Mouse (Mus musculus): Measurements from ENCODE around the gene Rasgef1b.

Rasgef1b gene

DNA sequence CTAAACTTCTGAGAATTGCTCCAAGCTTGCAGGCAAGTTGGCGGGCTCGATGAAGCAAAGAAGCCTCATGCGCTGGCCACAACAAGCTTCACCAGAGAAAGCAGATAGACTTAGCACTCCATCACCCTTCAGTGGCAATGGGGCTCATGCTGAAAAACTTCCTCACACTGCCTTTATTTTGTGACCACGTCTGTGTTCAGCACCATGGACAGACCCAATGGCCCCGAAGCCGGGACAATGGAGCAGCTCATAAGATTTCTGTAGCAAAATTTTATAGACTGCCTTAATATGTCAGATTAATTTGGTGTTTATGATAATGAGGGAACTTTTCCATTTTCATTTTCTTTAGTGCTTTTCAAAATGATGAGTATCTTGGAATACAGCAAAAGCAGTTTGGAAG is 21.6 kb downstream of the Rasgef1b start:
- DNase-seq (ENCODE audit: low read depth, low spot score) = peak; percentile 34

DNA sequence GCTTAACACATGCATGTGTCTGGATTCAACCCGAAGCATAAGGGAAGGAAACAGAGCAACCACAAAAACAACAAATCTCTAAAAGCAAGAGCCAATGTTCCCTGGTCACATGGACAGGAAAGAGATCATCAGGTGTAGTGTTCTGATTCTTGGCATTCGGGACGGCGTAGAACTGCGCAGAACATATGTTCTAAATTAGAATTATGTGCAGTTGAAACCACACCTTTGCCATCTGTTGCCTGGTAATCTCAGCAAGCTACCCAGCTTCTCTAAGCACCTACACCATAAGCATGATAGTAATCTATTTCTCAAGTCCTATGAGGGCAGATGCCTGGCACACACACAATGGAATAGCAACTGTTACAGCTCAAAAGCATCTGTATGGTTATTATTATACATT is 27.1 kb downstream of the Rasgef1b start:
- no peak for DNase-seq (ENCODE audit: low read depth, low spot score)

DNA sequence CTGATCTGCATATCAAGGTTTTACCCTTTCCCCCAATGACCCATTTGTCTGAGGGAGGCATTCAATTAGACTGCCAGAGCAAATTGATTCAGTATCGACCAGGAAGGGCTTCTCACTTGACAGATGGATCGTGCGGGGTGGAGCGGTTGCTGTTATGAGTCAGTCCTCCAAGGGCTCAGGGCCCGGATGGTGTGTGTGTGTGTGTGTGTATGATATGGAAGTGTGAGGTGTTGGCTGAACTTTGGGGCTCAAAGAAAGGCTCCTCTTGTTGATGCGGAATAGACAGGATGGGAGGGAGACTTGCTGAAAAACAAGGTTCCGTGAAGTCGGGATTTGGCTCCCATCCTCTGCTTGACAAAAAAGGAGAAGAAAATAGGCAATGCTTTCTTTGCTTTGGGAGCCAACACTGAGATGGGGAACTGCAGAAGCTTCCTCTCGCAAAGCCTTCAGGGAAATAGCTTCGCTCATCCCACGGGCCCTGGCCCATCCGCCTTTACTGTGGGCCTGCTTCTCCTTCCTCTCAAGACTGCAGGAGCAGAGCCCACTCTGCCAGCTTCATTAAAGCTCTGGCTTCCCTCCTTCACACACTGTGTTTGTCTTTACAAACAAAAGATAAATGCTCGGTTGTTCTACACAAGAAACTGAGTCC is 34.0 kb downstream of the Rasgef1b start:
- DNase-seq (ENCODE audit: low read depth, low spot score) = no peak

DNA sequence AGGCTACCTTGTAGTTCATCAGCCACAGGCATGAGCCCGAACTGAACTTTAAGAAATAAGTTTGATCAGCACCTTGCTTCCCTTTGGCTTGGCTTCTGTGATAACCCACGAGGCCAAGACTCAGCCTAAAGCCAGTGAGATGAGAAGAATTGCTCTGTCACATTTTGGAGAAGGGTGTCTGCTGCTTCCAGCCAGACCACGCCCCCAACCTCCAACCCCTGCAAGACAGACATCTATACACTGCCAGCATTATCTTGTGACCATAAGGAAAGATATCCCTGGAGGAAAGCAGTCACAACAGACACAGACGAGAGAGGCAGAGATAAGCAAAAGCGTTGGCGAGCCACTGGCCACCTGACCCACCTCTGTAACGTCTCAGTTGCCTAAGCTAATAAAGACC is 39.0 kb downstream of the Rasgef1b start:
- DNase-seq (ENCODE audit: low read depth, low spot score) = no peak

DNA sequence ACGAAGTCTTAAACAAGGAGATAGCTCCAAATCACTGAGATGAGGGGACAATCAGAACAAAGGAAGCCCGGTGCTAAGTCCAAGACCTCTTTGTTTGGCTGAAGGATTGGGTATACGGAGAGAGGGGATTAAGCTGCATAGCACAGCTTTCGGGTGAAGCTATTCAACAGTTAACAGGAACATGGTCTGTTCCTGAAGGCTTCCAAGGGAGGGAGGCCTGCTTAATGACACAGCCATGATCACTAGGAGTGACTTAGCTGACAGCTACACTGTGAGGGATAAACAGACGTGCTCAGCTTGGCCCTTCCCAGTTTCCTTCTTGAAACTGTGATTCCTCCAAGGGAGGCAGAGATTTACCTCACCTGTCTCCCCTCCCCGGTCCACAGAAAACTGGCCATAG is 41.0 kb downstream of the Rasgef1b start:
- no peak for DNase-seq (ENCODE audit: low read depth, low spot score)

DNA sequence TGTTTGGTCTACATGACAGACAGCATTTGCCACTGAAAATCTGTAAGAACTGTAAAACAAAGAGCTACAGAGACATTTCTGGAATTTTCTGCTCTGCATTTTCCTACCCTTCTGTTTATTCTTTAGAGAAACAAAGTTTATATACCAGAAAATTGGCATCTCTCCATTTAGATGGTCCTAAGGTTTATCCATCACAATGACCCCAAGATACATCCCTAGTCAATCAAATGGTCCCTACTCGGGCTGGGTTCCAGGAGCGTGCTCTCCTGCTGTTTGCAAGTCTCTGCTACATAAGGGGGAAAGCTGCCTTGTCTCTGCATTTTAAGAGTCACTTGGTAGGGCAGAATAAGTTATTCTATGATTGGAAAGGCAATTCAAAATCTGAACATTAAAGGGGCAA is 44.8 kb downstream of the Rasgef1b start:
- DNase-seq (ENCODE audit: low read depth, low spot score) = no peak

DNA sequence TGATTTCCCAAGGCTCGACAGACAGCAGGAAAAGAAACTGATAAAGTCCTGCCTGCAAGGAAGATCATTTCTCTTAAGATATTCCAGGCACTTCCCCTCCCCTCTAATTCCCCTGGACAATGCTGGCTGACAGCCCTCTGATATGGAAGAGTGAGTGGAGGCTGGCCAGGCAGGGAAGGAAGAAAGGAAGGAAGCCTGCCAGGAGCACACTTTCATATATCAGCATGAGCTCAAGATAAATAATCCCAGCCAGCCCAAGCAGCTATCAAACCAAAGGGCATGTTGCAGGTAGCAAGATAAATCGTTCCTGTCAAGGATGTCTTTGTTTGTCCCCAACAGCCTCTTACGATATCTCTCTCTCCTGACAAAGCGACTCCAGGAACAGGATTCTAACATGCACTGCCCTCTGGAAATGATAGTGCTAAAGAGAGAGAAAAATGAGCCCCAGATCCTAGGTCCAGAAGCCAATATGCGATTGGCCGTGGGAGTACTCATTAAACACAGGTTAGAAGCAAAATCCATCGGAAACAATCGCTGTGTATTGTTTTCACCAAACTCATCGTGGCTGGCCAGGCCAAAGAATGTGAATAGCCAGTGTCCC is 58.8 kb downstream of the Rasgef1b start:
- DNase-seq (ENCODE audit: low read depth, low spot score) = no peak

DNA sequence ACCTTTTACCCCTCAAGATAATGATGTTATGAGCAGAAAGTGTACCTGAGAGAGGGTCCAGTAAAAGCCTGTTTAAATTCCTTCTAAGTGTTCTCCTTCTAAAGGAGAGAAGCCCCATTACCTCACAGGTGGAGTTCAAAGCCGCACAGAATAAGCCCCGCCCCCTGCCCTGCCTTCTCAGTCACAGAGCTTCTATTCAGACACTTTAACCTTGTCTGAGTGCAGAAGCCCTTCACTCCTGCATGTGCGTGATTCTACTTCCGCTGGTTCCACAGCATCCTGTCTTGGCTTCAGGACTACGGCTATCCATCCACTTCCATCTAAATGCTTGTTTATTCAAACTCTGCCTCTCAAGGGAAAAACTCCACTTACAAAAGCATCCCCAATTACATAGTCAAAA is 72.8 kb downstream of the Rasgef1b start:
- DNase-seq (ENCODE audit: low read depth, low spot score) = peak; percentile 42

DNA sequence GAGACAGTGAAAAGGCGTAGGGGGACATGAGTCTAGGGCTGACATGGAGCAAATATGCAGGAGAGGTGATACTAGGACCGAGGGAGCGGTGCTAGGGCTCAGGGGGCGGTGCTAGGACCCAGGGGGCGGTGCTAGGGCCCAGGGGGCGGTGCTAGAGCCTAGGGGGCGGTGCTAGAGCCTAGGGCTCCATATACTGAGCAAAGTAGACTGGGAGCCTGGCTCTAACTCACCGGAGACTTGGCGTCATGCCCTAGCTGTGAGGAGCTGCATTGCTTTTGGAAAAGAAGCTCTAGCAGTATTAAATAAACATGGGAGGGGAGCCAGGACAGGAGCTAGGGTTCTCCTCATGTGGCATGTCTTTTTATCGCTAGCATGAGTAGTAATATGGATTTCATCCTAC is 75.9 kb downstream of the Rasgef1b start:
- DNase-seq (ENCODE audit: low read depth, low spot score) = peak; percentile 59

DNA sequence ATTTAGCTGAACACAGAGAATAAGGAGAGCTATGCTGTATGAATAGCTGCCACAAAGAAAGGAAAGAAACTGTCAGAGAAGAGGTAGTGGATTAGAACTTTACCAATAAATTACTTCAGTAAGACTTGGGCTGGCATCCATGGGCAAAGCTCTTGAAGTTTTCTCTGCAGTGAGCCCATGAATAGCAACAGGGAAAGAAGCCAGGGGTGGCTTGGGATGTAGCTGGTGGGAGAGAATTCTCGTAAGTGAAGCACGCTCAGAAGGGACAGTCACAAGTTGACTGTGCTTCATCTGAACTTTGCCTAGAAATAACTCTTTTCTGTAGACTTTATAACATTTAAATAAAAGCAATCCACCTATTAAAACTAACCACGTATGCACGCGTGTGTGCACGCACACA is 87.5 kb downstream of the Rasgef1b start:
- no peak for DNase-seq (ENCODE audit: low read depth, low spot score)

DNA sequence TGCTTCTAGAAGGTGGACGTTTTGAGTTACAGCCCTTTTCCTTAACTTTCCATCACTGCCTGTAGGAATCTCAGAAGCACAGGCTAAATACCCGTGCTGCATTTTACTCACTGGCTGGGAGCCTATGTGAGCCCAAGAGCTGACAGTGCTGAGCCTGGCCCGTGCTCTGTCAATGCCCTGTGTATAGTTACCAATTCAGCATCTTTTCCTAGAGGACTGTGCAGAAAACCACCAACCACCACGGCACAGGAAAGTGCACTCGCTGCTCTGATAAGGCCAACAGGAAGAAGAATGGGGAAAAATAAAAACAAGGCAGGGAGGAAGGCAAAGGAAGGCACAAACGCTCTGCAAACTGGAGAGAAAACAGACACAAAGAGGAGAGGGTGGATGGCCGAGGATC is 92.3 kb downstream of the Rasgef1b start:
- DNase-seq (ENCODE audit: low read depth, low spot score) = no peak

DNA sequence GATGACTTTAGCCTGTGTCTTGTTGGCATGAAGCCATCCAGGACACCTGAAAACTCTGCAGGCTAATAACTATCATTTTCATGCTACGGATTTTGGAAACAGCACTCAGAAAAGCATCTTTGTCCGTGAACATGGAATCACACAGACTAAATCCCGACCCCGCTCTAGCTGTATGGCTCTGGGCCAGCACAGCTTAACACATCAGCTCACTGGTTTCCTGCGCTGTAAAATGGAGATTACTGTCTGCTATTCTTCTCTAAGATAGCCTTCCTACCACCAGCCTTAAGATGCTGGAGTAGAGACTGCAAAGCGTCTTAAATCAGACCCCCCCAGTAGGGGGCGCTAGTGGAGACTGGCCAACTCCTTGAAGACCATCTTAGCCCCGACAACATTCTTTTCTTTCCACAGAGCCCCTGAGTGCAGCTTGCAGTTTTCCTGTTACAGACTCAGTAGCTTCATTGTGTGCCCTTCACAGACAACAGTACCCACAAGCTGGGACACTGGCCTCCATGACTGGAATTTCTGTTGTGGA is 94.8 kb downstream of the Rasgef1b start:
- peak; percentile 39 for DNase-seq (ENCODE audit: low read depth, low spot score)

DNA sequence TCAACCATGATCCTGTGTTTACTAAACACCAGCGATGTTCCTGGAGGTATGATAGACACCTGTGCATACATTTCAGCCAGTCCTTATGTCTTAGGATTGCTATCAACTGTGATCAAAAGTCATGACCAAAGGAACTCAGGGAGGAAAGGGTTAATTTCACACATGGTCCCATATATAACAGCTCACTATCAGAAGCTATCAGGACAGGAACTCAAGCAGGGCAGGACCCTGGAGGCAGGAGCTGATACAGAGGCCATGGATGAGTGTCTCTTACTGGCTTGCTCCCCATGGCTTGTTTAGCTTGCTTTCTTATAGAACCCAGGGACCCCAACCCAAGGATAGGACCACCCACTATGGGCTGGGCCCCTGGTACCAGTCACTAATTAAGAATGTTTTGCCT is 95.3 kb downstream of the Rasgef1b start:
- DNase-seq (ENCODE audit: low read depth, low spot score) = no peak

DNA sequence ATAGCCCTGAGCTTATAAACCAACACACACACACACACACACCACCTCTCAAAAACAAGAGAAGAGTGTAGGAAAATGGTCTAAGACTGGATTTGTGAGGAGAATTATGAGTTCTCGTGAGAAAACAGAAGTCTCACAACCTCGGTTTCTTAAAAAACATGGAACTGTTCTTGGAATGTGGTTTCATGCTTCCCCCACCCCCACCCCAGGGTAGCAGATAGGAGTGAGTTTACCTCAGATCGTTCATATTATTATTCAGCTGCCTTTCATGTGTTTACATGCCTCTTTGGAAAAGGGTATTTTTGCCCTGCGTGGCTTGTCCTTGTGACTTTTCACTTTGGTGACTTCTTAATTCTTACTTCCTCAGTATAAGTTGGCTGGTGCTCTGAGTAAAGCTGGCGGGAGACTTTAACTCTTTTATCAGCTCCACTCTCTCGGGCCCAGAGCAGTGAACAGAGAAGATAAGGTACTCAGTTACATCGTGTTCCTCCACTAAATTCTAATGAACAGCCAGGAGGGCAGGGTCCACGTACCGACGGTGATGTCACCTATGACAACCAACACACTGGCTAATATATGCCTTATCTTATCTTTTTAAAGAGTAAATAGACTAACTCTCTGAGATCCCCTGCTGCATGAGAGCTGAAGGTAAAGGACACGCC is 96.1 kb downstream of the Rasgef1b start:
- no peak for DNase-seq (ENCODE audit: low read depth, low spot score)

DNA sequence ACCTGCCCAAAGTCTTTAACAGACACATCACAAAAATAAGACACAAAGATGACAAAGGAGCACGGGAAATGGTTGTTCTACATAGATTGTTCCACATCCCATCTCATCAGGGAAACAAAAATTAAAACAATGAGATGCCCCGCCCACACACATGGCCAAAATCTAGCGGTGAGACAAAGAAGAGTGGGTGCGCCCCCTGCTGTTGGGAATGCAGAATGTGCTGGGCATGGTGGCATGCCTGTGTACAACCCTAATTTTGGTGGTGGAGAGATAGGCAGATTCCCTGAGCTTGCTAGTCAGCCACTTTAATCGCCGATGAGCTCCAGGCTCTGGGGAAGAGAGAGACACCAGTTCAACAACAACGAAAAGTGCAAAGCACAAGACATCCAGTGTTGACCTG is 98.8 kb downstream of the Rasgef1b start:
- peak; percentile 78 for DNase-seq (ENCODE audit: low read depth, low spot score)

DNA sequence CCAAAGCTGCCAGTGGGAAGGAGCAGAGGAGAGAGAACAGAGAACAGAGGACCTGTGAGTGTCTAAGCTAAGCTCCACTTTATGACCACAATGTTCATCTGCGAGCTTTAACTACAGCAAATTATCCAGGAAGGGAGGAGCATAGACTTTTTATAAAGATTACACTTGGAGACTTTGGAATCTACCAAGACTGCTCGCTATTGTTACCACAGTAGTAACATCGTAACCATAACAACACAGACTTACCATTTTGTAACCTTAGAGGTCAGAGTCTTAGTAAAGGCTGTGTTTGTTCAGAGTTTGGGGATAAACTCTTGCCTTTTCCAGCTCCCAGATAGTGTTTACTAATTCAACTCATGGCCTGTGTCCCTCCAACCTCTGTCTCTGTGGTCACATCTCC is 103.3 kb downstream of the Rasgef1b start:
- no peak for DNase-seq (ENCODE audit: low read depth, low spot score)

DNA sequence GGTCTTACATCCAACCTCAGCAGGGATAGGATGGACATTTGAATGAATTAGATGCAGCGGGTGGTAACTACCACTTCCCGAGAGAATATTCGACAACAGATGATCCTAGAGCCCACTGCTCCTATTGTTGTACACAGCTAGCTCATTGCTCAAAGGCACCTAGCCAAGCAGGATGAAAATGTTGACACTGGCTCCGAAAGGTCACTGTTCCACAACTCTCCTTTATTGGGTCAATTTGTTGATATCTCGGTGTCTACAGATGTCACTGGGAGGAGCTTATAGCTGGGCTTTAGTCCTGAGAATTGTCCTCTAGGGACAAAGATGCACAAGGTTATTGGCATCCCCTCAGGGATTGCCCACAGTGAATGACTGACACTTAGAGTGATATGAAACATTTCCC is 108.1 kb downstream of the Rasgef1b start:
- no peak for DNase-seq (ENCODE audit: low read depth, low spot score)

DNA sequence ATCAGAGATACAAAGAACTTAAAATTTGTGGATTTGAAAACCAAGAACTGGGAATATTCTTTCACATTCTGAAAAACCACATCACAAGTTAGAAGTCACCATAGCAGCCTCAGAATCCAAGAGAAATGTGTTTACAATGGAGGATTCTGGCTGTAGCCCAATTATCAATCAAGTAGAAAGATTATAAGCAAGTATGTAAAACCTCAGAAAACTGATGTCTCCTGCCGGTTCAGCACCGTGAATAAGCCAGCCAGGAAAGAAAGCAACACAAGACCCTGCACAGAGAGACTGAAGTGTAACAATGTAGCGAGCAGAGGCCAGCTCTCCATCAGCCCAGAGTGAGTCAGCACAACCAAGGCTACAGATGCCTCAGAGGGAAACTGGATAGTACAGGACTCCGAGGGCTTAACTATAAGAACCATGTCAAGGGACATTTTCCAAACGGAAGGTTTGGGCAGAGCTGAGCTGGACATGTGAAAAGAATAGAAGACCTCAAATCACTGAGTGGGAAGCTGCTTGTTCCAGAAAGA is 111.5 kb downstream of the Rasgef1b start:
- DNase-seq (ENCODE audit: low read depth, low spot score) = no peak

DNA sequence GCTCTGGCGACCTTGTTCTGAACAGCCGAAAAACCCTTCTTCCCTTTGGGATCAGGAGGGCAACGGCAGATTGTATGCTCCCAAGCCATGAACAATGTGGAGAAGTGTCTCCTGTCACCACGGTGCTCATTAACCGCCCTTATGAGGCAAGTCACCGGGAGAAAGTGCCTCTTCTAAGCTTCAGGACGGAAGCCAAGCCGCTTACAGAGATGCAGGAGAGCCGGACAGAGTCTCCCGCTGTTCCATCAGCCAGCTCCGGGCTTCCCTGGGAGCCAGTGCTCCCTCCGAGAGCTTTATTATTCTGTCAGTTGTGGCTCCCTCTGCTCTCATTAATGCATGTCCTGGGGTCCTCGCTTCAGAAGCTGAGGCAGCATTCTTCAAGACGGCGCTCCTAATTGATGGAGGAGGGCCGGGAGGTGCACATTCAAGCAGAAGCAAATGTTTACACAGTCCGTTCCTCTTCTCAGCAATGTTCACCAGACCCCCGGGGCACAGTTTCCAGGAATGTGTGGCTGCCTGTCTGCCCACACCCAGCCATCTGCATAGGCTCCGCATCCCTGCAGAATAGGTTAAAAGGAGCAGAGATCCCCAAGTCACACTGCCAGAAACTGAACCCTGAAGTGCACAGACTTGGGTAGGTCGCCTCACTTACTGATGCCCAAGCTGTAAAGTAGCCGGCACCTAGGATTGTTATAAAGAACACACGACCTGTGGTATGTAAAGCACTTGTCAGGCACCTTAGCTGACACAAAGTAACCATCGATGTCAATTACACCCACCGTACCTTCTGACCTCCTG is 115.3 kb downstream of the Rasgef1b start:
- DNase-seq (ENCODE audit: low read depth, low spot score) = peak; percentile 59

DNA sequence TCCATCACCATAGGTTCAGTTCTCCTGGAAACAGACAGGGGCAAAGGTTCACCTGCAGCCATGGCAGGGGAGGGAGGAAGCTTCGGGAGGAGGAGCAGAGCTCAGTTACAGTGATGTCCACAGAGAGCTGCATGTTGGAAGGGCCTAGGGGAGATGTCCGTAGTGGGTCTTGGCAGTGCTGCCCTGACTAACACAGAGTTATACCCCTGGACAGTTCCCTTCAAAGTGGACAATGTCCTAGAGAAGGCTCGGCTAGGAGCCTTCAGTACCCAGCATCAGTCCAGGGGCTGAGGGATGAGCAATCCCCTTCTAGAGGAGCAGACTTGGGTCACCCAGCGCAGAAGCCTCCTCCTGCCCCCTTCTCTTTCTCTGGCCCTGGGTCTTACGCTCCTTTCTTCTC is 121.3 kb downstream of the Rasgef1b start:
- no peak for DNase-seq (ENCODE audit: low read depth, low spot score)

DNA sequence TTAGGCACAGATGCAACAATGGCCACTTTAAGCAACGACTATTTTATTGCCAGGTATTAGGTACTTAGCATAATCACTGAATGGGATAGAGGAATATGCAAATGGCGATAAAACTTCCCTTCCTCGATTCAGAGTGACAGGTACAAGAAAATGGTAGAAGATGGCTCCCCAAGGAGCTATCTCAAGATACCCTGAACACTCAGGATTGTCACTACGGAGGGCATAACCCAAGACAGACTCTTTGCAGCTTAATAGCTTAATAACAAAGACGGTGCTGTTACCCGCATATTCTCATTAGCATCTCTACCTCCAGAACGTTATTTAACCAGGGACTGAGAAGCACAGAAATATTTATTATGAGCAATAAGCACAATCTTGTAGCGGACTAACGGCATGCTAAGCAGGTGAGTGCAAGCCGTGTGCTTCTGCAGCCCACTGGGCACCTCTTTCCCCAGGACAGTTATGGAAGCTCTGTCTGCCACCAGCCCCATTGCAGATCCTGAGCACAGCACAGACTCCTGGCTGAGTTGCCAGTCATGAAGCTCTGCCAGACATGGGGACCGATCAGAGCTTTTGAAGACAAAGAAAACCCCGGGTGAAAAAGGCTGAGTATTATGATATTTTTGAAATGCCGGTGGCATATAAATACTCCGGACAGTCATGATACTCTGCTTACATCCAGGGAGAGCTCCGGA is 122.6 kb downstream of the Rasgef1b start:
- DNase-seq (ENCODE audit: low read depth, low spot score) = no peak

All from R1 (cell line).